Comparison of ENCODE assay signal across 16 mouse cellular contexts in the genomic region with DNA sequence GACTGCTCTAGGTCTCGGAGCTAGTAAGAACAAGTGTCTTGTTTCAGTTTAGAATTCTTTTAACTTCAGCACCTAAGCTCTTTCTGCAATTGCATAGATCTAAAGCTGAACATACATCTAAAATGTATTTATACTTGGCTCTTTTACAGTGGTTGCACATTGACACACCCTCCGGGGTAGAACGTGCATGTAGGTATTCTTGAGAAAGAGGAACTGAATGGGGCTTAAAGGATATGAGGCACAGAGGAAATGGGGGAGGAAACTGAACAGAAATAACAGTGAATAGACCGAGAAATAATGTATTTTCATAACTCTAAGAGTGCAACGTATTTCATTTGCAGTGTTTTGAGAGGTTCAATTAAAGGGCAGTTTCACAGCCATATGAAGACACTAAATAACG. TPM values are rescaled to one million over a fixed set of nuclear protein-coding genes. Genes with fewer than 3 reads are reported as not detected.
DNase-seq lines count a peak whose midpoint lies in the region; ATAC-seq and TF ChIP-seq lines count a peak whose summit lies in the region.
"Had no signal": no experiment of that assay in that cellular context is flagged by ENCODE, and none has a peak within 500 bp of the region (broad histone marks: within the 10 kb centered on the region; RNA-seq: fewer than 3 reads in every experiment).

No protein-coding gene starts in this region.

- WGBS in heart, embryonic 14.5 days, result 76% methylated on average over 6 of the region's 6 CpGs
- 5% methylated on average over 6 of the region's 6 CpGs for WGBS in spleen, adult 2 months
- 85% methylated on average over 6 of the region's 6 CpGs for WGBS in hindbrain, embryonic 12.5 days

- H3K4me1 ChIP-seq in heart, embryonic 14.5 days (ENCODE audit: control insufficient read depth in 2 of 2, insufficient read depth in 2 of 2, low read length in 2 of 2), result peaks cover 4 to 18% of the 10 kb centered on the region in 2 experiments
- peaks cover 23% of the 10 kb centered on the region for H3K4me1 ChIP-seq in spleen, adult 2 months (ENCODE audit: control insufficient read depth, insufficient read depth, insufficient read length)
- peaks cover 6% of the 10 kb centered on the region for H3K4me1 ChIP-seq in hindbrain, embryonic 12.5 days

- no peak overlapping the region for H3K9ac ChIP-seq in heart, embryonic 14.5 days (ENCODE audit: low read length)
- H3K9ac ChIP-seq in hindbrain, embryonic 12.5 days, result no peak overlapping the region
- H3K9ac ChIP-seq: hindbrain, embryonic 13.5 days; limb, embryonic 12.5 days; midbrain, embryonic 12.5 days had no signal

- no peaks in the 10 kb centered on the region for H3K36me3 ChIP-seq in heart, embryonic 14.5 days (ENCODE audit: control insufficient read depth, insufficient read depth, low read length)
- H3K36me3 ChIP-seq in spleen, adult 2 months (ENCODE audit: control insufficient read depth, insufficient read depth, low read length), result no peaks in the 10 kb centered on the region
- H3K36me3 ChIP-seq in hindbrain, embryonic 12.5 days, result no peaks in the 10 kb centered on the region
- H3K36me3 ChIP-seq: hindbrain, embryonic 13.5 days; limb, embryonic 12.5 days; midbrain, embryonic 12.5 days had no signal

- no peaks in the 10 kb centered on the region for H3K9me3 ChIP-seq in heart, embryonic 14.5 days (ENCODE audit: control insufficient read depth, low read length)
- no peaks in the 10 kb centered on the region for H3K9me3 ChIP-seq in hindbrain, embryonic 12.5 days (replicated peaks)
- H3K9me3 ChIP-seq: hindbrain, embryonic 13.5 days; limb, embryonic 12.5 days; midbrain, embryonic 12.5 days had no signal

- no peak for TF ChIP-seq POLR2A in spleen, adult 2 months (IDR thresholded peaks at IDR 0.05; ENCODE audit: low read depth, low read length)

- no peaks in the 10 kb centered on the region for H3K27me3 ChIP-seq in heart, embryonic 14.5 days (ENCODE audit: control insufficient read depth, insufficient read depth, low read length)
- H3K27me3 ChIP-seq in spleen, adult 2 months (ENCODE audit: control insufficient read depth, insufficient read depth, low read length), result no peaks in the 10 kb centered on the region
- peaks cover 5% of the 10 kb centered on the region; the same call in 1 of the 2 replicates for H3K27me3 ChIP-seq in hindbrain, embryonic 12.5 days

- no peak for TF ChIP-seq CTCF in spleen, adult 2 months (IDR thresholded peaks at IDR 0.05; ENCODE audit: extremely low read depth, insufficient read depth, insufficient read length, insufficient replicate concordance)

- H3K4me3 ChIP-seq in heart, embryonic 14.5 days (ENCODE audit: control insufficient read depth in 1 of 2, insufficient read depth in 1 of 2, low read depth in 1 of 2, low read length in 2 of 2), result no peak overlapping the region
- peak overlapping the region; percentile 51; the same call in 1 of the 2 replicates for H3K4me3 ChIP-seq in spleen, adult 2 months (ENCODE audit: extremely low read depth, insufficient read depth, insufficient read length)
- H3K4me3 ChIP-seq in hindbrain, embryonic 12.5 days, result no peak overlapping the region
- H3K4me3 ChIP-seq: hindbrain, embryonic 13.5 days; limb, embryonic 12.5 days; midbrain, embryonic 12.5 days had no signal

- peak overlapping the region; percentile 0; the same call in 1 of the 2 replicates for H3K4me2 ChIP-seq in heart, embryonic 14.5 days (ENCODE audit: low read length)
- H3K4me2 ChIP-seq in hindbrain, embryonic 12.5 days (replicated peaks), result no peak overlapping the region
- H3K4me2 ChIP-seq: hindbrain, embryonic 13.5 days; limb, embryonic 12.5 days; midbrain, embryonic 12.5 days had no signal

- DNase-seq in heart, adult 11 months, result no peak
- peak; percentile 27 to 56 for DNase-seq in spleen, adult 2 months (ENCODE audit: low read depth in 1 of 2, low spot score in 2 of 2)
- no peak for DNase-seq in spleen, postnatal 14 days (ENCODE audit: low spot score in 2 of 2)
- DNase-seq in induced T-regulatory cell, adult 2 months (ENCODE audit: low read depth), result peak; percentile 69
- peak; percentile 73 to 81 for DNase-seq in spleen, postnatal 36 days (ENCODE audit: low spot score in 2 of 2)
- DNase-seq in adrenal gland, postnatal 10 days, result no peak
- DNase-seq: kidney, postnatal 10 days had no signal

- no peak overlapping the region for H3K27ac ChIP-seq in heart, embryonic 14.5 days (replicated peaks in 1 of 2; ENCODE audit: control insufficient read depth in 1 of 2, insufficient read depth in 1 of 2, low read depth in 2 of 2, low read length in 2 of 2)
- no peak overlapping the region for H3K27ac ChIP-seq in spleen, adult 2 months (ENCODE audit: insufficient read depth, low read length)
- H3K27ac ChIP-seq in hindbrain, embryonic 12.5 days, result no peak overlapping the region
- H3K27ac ChIP-seq: hindbrain, embryonic 13.5 days; limb, embryonic 12.5 days; midbrain, embryonic 12.5 days had no signal

- ATAC-seq in heart, embryonic 14.5 days (ENCODE audit: insufficient number of reproducible peaks, insufficient read depth, low FRiP score, low read depth), result no peak
- no peak for ATAC-seq in hindbrain, embryonic 12.5 days (ENCODE audit: low FRiP score)

RNA-seq across cellular contexts. Expression of a gene that starts 2.3 kb away (rescaled TPM):
- polyA plus RNA-seq in heart, embryonic 14.5 days (2014; fragmentation: Nextera tagmentation; extraction: Ambion mirVana), result not detected in 2 replicates
- polyA plus RNA-seq in spleen, adult 2 months (2012; rRNA removed), result not detected in 2 replicates
- polyA plus RNA-seq in hindbrain, embryonic 12.5 days (2016; fragmentation: Nextera tagmentation; extraction: Ambion mirVana), result not detected in 2 replicates
- not detected for total RNA-seq in adrenal gland, postnatal 10 days (2021)
- total RNA-seq: gastrocnemius, adult 8-10 months had no signal
- polyA plus RNA-seq: cortical plate, adult 2 months; hindbrain, embryonic 13.5 days; limb, embryonic 12.5 days; midbrain, embryonic 12.5 days; neural tube, embryonic 14.5 days; urinary bladder, adult 2 months had no signal

RNA-seq across cellular contexts. Expression of a gene that starts 2.6 kb away (rescaled TPM):
- 47.2 and 48.4 TPM in 2 replicates for polyA plus RNA-seq in heart, embryonic 14.5 days (2014; fragmentation: Nextera tagmentation; extraction: Ambion mirVana)
- 33.6 and 38.9 TPM in 2 replicates for polyA plus RNA-seq in spleen, adult 2 months (2012; rRNA removed)
- 20.7 and 21.8 TPM in 2 replicates for polyA plus RNA-seq in hindbrain, embryonic 12.5 days (2016; fragmentation: Nextera tagmentation; extraction: Ambion mirVana)
- 10 to 100 TPM; 40.2 to 45.4 TPM for total RNA-seq in adrenal gland, postnatal 10 days (2021)

Comparison
In these comparisons a context has a peak if more than half of its experiments do, and no peak if none do; other contexts are left out.
1. DNase-seq: peak in spleen, adult 2 months (2 of 2), induced T-regulatory cell, adult 2 months (single experiment) and spleen, postnatal 36 days (2 of 2); none in heart, adult 11 months (single experiment), spleen, postnatal 14 days (0 of 2) and adrenal gland, postnatal 10 days (single experiment).